Mouse (Mus musculus) macrophage (primary cell): ENCODE measurements around the gene Elavl4. TPM values are rescaled to one million over a fixed set of nuclear protein-coding genes. Genes with fewer than 3 reads are reported as not detected.

Experiments used
- H3K27ac ChIP-seq: fragments of 350-480 bp; formaldehyde crosslinking; 2 replicates; pipeline ENCODE4 v1.9.0; 2021
- H3K36me3 ChIP-seq: fragments of 350-480 bp; formaldehyde crosslinking; 2 replicates; pipeline ENCODE4 v1.9.0; 2021; ENCODE audit errors: inconsistent target
- H3K4me3 ChIP-seq: fragments of 350-480 bp; formaldehyde crosslinking; 2 replicates; pipeline ENCODE4 v1.9.0; 2021; ENCODE audit errors: inconsistent target
- H3K79me2 ChIP-seq: fragments of 350-480 bp; formaldehyde crosslinking; 2 replicates; pipeline ENCODE4 v1.9.0; 2021; ENCODE audit errors: inconsistent target
- WGBS: methylation state at CpG from one replicate; pipeline ENCODE4 v1.1.7; 2026; ENCODE audit warnings: inconsistent platforms; ENCODE audit not compliant: missing documents; 5-methylcytosine and 5-hydroxymethylcytosine counted together
- polyA plus RNA-seq: library from polyadenylated mRNA; stranded (reverse); fragments of 250-400 nt; gene quantifications from 3 replicates; pipeline ENCODE4 v1.2.4, GENCODE M21; 2018; ENCODE audit warnings: inconsistent platforms

The Elavl4 gene
- polyA plus RNA-seq, 1 experiment from 2014 or later = not detected

DNA sequence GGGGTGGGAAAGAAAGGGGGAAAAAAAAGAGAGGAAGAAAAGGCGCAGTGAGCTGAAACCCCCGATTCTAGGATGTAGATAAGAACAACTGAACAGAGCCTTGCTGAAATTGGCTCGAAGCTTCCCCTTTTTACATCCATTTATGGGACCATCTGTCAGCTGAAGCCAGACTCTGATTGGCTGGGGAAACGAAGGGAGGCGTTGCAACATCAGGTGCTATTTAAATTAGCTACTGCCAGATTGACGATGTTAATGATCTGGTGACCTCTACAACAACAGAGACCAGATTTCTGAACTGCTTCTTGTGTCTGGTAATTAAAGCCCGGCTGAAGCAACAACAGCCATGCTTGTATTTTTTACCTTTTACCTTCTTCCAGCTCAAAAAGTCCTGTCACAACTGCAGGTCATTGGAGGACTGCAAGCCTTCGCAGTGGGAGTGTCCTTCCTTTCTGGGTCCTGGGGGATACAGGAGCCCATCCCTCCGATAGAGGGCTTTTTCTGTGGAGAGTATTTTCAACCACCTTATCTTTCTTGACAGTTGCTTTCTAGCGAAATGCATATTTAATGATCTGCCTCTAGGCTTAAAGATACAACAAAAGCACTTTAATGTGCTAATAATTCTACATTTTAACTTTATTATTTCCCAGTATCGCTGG is 64.2 kb downstream of the Elavl4 start:
- Histone ChIP-seq H3K27ac (no peak overlapping the region), H3K4me3 (no peak overlapping the region)
- 21% methylated on average over 11 of the region's 11 CpGs for WGBS

DNA sequence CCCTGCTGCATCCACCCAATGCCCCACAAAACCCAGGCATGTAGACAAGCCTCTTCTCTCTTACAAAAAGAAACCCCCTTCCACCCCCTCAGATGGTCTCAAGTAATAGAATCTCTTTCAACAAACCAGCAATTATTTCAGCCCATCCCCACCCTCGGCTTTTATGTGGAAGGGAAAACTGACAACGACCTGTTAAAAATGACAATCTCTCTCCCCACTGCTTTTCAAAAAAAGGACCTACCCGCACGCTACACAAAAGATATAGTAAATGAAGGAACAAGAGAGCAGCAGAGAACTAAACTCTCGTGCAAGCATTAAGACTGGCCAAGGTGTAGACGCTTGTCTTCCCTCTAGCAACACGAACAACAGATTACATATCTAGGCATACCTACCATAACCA is 64.9 kb downstream of the Elavl4 start:
- Histone ChIP-seq H3K79me2 (no peaks in the 10 kb centered on the region), H3K4me3 (no peak overlapping the region), H3K27ac (no peak overlapping the region), H3K36me3 (no peaks in the 10 kb centered on the region)
- 6% methylated on average over 7 of the region's 7 CpGs for WGBS

More for the DNA sequence above, 64.2 kb downstream of the Elavl4 start:
- H3K36me3 ChIP-seq = no peaks in the 10 kb centered on the region
- no peaks in the 10 kb centered on the region for H3K79me2 ChIP-seq

DNA sequence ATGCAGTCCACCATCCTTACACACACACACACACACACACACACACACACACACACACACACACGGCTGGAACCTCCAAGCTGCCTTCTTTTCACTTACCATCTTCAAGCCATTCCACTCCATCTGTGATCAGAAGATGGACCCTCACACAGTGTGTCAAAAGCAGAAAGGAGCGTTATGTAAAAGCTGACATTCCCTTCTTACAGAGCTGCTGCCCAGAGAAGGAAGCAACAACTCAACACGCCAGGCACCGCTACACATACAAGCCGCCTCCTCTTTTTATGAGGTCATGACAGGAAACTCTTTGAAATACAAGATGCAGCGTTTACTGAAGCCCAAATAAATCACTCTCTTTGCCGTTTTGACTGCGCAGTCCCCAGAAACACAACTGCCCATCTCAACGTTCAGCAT is 65.3 kb downstream of the Elavl4 start:
- whole genome bisulfite sequencing = 3% methylated on average over 9 of the region's 9 CpGs
- H3K4me3 ChIP-seq = no peak overlapping the region
- no peaks in the 10 kb centered on the region for H3K79me2 ChIP-seq
- H3K27ac ChIP-seq = no peak overlapping the region
- H3K36me3 ChIP-seq = no peaks in the 10 kb centered on the region

DNA sequence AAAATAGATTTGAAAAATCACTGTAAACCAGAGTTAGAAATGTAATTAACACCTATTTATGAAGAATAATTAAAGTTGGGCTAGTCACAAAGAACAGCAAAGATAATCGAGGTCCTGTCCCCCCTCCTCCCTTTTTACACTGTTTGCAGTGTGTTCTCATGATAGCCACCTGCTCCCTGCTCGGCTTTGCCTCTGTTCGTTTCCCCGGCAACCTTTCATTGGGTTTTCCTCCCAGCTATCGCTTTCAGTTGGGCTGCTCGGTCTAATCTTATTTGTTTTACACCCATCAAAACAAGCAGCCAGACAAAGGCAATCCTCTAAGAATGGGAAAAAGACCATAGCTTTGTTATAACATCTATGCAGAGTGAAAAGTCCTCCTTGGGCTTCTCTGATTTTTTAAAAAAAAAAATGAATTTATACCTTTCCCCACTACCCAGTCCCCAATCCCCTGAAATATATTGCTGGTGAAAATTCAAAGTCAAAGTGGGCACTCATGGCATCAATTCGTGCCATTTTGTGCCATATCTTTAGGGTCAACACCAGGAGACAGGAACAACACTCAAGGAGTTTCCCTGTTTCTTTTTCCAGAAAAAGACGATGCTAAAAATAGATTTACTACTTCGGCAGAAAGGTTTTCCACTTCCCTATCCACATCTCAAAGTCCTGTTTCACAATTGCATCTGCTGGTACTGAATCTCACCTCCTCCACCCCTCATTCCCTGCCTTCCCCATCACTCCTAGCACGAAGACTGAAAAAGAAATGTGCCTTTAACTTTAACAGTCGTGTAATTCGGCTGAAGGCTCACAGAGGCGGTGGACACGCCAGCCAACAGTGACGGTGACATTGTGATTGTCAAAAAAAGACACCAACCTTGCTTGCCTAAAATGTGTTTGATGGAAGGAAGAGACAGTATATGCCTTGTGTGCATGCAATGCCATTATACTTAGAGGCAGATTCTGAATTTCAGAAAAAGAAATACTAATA is 66.1 kb downstream of the Elavl4 start:
- H3K4me3 ChIP-seq = no peak overlapping the region
- no peak overlapping the region for H3K27ac ChIP-seq
- 2% methylated on average over 15 of the region's 15 CpGs for WGBS
- H3K36me3 ChIP-seq = no peaks in the 10 kb centered on the region
- no peaks in the 10 kb centered on the region for H3K79me2 ChIP-seq

DNA sequence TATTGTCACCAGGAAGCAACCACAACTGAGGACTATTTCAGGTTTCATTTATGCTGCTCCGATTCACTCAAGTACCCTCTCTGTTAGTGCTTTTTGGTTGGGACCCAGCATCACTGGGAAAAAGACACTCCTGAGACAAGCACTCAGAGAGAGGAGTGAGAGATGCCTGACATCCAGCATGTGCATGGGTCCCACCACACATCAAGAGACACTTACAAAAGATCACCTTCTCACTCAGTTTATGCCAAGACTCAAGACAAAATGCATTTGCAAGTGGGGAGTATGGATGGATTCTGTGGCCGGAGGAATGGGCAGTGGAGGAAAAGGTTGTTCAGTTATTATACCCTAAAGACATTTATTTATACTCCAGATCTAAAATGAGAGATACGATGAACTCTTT is 67.3 kb downstream of the Elavl4 start:
- no peaks in the 10 kb centered on the region for H3K36me3 ChIP-seq
- 93% methylated on average over 3 of the region's 3 CpGs for WGBS
- no peak overlapping the region for H3K4me3 ChIP-seq
- no peak overlapping the region for H3K27ac ChIP-seq
- H3K79me2 ChIP-seq = no peaks in the 10 kb centered on the region

DNA sequence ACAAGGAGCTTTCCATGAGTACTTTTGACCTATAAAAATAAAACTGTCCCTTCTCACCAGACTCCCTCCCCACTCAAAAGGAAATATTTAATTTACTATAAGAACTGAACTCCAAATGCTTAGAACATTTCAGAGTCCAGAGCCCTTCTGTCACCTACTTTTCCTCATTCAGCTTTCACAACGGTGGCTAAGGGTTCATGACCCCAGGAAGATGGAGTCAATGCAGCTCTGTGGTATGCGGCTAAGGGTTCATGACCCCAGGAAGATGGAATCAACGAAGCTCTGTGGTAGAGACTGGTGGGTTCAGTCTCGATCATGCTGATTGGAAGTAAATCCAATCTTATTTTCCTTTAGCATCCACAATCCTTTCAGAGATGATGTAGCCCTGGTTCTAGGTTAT is 81.7 kb downstream of the Elavl4 start:
- H3K36me3 ChIP-seq = no peaks in the 10 kb centered on the region
- H3K27ac ChIP-seq = no peak overlapping the region
- H3K79me2 ChIP-seq = no peaks in the 10 kb centered on the region
- H3K4me3 ChIP-seq = no peak overlapping the region
- 71% methylated on average over 4 of the region's 4 CpGs for WGBS

DNA sequence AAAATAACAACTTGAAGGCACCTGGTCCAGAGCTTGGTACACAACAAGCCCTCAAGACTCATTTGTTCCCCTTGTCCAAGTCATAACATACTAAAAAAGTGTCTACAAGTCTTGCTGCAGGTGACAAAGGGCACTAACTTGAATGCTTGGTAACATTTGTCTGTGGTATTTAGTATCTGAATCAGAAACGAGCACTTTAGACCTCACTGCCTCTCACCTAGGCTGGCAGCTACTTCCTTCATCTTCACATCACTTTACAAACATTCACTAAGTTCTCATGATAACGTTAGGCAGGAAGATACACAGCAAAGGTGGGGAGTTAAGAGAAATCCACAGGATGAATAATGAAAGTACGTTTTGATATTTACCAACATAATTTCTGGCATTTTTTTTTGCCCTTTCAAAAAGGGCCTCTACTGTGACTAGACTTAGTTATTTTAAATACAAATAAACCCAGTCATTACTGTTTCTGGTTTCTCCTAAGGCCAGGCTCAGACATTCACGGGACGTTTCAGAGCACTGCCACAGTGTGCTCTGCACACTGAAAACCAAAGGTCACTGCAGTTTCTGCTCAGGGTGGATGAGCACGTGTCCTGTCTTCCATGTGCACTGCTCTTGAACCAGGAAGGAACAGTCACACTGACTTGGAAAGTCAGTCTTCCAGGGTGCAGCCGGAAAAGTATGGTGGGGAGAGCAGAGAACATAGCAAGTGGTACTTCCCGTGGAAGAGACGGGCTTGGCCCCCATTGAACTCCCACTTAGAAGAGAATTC is 84.7 kb downstream of the Elavl4 start:
- H3K79me2 ChIP-seq = no peaks in the 10 kb centered on the region
- 82% methylated on average over 9 of the region's 9 CpGs for WGBS
- no peaks in the 10 kb centered on the region for H3K36me3 ChIP-seq

DNA sequence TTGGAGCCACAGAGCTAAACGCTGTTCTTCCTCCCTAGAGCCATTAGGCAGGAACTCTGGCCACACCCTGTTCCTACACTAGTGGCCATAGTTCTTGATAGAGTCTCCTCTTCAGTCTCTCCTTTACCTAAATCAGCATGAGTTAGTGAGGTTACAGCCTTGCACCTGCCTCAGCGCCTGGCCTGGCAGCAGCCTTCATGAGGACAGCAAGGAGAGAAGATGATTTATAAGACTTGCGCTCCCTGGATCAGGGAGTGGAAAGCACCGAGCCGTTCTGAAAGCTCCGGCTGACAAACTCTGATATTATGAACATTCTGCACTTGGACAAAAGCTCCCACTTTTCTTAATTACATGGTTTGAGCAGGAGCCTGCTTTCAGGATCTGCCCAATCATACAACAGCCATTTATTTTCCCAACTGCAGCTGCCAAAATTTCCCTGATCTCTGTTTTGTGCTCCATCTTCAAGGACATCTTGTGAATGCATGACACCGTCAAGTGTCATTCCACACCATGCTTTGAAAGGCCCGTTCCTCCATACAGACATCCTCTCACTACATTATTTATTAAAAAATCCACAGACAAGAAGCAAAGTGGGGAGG is 87.3 kb downstream of the Elavl4 start:
- no peaks in the 10 kb centered on the region for H3K79me2 ChIP-seq
- no peak overlapping the region for H3K27ac ChIP-seq
- WGBS = 80% methylated on average over 8 of the region's 8 CpGs
- H3K36me3 ChIP-seq = no peaks in the 10 kb centered on the region
- no peak overlapping the region for H3K4me3 ChIP-seq

More for the DNA sequence above, 84.7 kb downstream of the Elavl4 start:
- Histone ChIP-seq H3K4me3 (no peak overlapping the region), H3K27ac (no peak overlapping the region)

DNA sequence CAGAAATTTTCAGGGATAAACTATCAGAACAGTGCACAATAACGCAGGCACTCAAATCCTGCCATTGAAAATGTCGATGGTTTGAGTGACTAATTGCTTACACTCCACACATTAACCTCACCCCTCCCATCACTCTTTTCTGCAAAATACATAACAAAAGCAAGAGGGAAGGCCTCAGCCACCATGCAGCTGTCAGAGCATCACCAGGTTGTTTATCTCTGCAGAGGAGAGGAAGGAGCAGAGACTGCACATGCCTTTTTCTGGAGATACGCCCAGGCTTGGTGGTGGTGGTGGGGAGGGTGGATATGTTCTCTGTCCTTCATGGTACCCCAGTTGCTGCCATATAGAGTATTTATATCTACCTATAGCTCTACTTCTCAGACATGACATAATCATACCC is 94.3 kb downstream of the Elavl4 start:
- no peak overlapping the region for H3K4me3 ChIP-seq
- no peaks in the 10 kb centered on the region for H3K79me2 ChIP-seq
- 84% methylated on average over 3 of the region's 3 CpGs for WGBS
- H3K36me3 ChIP-seq = no peaks in the 10 kb centered on the region
- no peak overlapping the region for H3K27ac ChIP-seq

DNA sequence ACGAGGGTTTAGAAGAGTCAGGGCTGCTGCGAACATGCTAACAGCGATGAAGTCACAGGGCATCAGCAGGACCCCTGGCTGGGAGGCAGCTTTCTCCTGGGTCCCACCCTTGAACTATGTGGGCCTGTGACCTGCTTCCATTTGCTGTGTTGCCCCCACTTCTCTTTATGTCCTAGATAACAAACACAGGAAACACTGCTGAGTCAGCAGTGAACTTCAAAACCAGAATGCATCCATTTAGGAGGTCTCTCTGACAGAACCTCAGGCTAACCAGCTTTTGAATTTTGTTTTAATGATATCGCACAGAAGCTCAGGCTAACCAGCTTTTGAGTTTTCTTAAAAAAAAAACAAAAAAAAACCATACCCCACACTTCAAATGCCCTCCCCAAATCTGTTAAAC is 96.1 kb downstream of the Elavl4 start:
- 95% methylated on average over 4 of the region's 4 CpGs for WGBS
- Histone ChIP-seq H3K4me3 (no peak overlapping the region), H3K79me2 (no peaks in the 10 kb centered on the region), H3K27ac (no peak overlapping the region), H3K36me3 (no peaks in the 10 kb centered on the region)

DNA sequence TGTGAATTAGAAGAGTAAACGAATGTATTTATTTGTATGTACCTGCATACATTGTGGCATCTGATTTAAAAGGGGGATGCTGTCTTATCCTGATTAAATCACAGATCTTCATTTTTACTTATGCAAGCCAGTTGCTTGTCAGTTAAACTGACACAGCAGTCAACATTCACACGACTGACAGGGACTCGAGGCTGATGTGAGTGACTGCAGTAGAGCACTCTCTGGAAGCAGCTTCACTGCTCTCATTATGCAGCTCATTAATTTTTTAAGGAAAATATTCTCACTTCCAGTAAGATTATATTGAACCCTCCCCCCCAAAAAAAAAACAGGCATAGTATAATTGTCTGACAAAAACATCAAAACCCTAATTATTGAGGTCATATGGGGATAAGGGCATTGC is 101.7 kb downstream of the Elavl4 start:
- 93% methylated on average over 3 of the region's 3 CpGs for WGBS
- Histone ChIP-seq H3K79me2 (no peaks in the 10 kb centered on the region), H3K4me3 (no peak overlapping the region), H3K27ac (no peak overlapping the region), H3K36me3 (no peaks in the 10 kb centered on the region)

DNA sequence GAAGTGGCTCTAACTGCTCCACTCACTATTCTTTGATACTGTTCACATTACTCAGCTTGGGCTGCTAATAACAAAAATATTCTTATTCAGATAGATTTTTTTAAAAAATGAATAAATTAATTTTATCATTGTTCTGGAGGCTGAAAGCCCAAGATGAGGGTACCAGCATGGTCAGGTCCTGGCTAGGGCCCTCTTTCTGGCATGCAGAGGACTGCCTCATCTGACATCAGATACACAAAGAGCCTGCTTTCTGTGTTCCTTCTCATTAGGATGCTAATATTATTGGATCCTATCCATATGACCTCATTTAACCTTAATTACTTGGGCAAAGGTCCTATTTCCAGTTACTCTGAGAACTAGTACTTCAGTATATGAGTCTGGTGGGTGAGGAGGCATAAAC is 108.8 kb downstream of the Elavl4 start:
- Histone ChIP-seq H3K27ac (no peak overlapping the region), H3K36me3 (no peaks in the 10 kb centered on the region), H3K79me2 (no peaks in the 10 kb centered on the region), H3K4me3 (no peak overlapping the region)

DNA sequence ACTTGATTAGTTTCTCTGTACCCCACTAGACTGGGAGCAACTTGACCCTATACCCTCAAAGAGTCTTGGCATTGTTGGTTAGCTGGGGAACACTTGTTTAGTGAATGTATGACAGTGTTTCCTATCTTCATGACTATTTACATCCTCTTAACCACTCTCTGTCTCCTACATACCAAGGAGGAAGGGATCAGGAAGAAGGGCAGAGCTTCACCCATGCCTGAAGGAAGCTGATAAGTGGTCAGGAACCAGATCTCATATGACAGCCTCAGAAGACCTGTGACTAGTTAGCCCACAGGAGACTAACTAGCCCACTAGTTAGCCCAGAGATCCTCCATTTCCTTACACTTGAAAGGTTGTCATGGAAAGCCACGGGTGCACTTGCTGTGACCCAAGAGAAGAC is 117.2 kb downstream of the Elavl4 start:
- H3K36me3 ChIP-seq = no peaks in the 10 kb centered on the region
- H3K4me3 ChIP-seq = no peak overlapping the region
- H3K27ac ChIP-seq = no peak overlapping the region
- 55% methylated on average over 1 of the region's 1 CpGs for WGBS
- H3K79me2 ChIP-seq = no peaks in the 10 kb centered on the region

DNA sequence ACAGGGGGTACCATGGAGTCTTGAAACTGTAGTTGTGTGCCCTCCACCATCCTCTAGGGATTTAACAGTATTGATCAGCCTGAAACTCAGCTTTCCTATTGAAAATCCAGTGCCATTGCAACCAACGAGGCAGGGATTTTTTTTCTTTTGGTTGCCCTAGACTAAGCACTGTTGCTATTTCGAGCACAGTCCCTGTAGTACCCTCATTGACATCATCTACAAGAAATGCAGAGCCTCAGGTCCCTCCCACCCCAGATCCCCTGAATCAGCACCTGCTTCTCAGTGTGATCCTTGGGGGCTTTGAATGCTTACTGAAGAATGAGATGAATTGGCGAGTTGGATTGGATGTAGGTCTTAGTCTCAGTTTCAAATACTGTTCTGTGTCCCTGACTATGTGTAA is 119.4 kb downstream of the Elavl4 start:
- no peaks in the 10 kb centered on the region for H3K79me2 ChIP-seq
- H3K27ac ChIP-seq = no peak overlapping the region
- no peak overlapping the region for H3K4me3 ChIP-seq
- H3K36me3 ChIP-seq = no peaks in the 10 kb centered on the region
- WGBS = 85% methylated on average over 3 of the region's 3 CpGs
